Mouse (Mus musculus): ENCODE measurements around the gene Acadvl. TPM values are rescaled to one million over a fixed set of nuclear protein-coding genes. Genes with fewer than 3 reads are reported as not detected.
A peak's percentile ranks its signal among the peaks of the same experiment; 100 is the strongest.

Acadvl gene
- 42.2 and 48.6 TPM in 2 replicates for polyA plus RNA-seq (2016; fragmentation: Nextera tagmentation; extraction: Ambion mirVana)

GRCm38 (mm10) chr11:70014880-70015558 lies at the start of gene Acadvl:
Acadvl (minus strand) TSS chr11:70015411.
- Histone ChIP-seq H3K4me3 (peak within 1 kb of the TSS; percentile 60), H3K36me3 (peaks cover 42% of the 10 kb centered on the region), H3K27me3 (ENCODE audit: low read depth, poor library complexity, severe bottlenecking) (no peaks in the 10 kb centered on the region), H3K4me1 (peaks cover 65% of the 10 kb centered on the region), H3K9me3 (replicated peaks) (no peaks in the 10 kb centered on the region), H3K27ac (replicated peaks) (peak within 1 kb of the TSS; percentile 83)
- peak; percentile 86 for DNase-seq (ENCODE audit: low spot score)
- WGBS: under 1% methylated on average over 35 of the region's 35 CpGs

GRCm38 (mm10) chr11:70063053-70063452 lies 47.8 kb upstream of the Acadvl start:
- Histone ChIP-seq H3K36me3 (no peaks in the 10 kb centered on the region), H3K9me3 (replicated peaks) (peaks cover 6% of the 10 kb centered on the region; the same call in 1 of the 2 replicates), H3K4me1 (peaks cover 6% of the 10 kb centered on the region; the same call in 1 of the 2 replicates), H3K4me3 (no peak overlapping the region), H3K27me3 (ENCODE audit: low read depth, poor library complexity, severe bottlenecking) (no peaks in the 10 kb centered on the region), H3K27ac (replicated peaks) (no peak overlapping the region)
- WGBS: 69% methylated on average over 3 of the region's 3 CpGs
- no peak for DNase-seq (ENCODE audit: low spot score)

GRCm38 (mm10) chr11:70059930-70060329 lies 44.7 kb upstream of the Acadvl start:
- no peak for DNase-seq (ENCODE audit: low spot score)
- no peak overlapping the region for H3K27ac ChIP-seq (replicated peaks)
- H3K27me3 ChIP-seq (ENCODE audit: low read depth, poor library complexity, severe bottlenecking): no peaks in the 10 kb centered on the region
- no peak overlapping the region for H3K4me3 ChIP-seq
- H3K36me3 ChIP-seq: no peaks in the 10 kb centered on the region
- H3K9me3 ChIP-seq (replicated peaks): peaks cover 6% of the 10 kb centered on the region; the same call in 1 of the 2 replicates
- WGBS: 70% methylated on average over 6 of the region's 6 CpGs
- H3K4me1 ChIP-seq: peaks cover 17% of the 10 kb centered on the region

- Histone ChIP-seq H3K27ac (replicated peaks) (no peak overlapping the region), H3K4me3 (no peak overlapping the region), H3K4me1 (peaks cover 17% of the 10 kb centered on the region), H3K27me3 (ENCODE audit: low read depth, poor library complexity, severe bottlenecking) (0 out of 2 replicates have a peak, but pooled peaks cover 4% of the 10 kb centered on the region), H3K36me3 (no peaks in the 10 kb centered on the region), H3K9me3 (replicated peaks) (peaks cover under 1% of the 10 kb centered on the region; the same call in 1 of the 2 replicates)
- DNase-seq (ENCODE audit: low spot score): no peak
- WGBS: 90% methylated on average over 9 of the region's 9 CpGs
Observed at GRCm38 (mm10) chr11:70057805-70058204, 42.6 kb upstream of the Acadvl start.

DNA sequence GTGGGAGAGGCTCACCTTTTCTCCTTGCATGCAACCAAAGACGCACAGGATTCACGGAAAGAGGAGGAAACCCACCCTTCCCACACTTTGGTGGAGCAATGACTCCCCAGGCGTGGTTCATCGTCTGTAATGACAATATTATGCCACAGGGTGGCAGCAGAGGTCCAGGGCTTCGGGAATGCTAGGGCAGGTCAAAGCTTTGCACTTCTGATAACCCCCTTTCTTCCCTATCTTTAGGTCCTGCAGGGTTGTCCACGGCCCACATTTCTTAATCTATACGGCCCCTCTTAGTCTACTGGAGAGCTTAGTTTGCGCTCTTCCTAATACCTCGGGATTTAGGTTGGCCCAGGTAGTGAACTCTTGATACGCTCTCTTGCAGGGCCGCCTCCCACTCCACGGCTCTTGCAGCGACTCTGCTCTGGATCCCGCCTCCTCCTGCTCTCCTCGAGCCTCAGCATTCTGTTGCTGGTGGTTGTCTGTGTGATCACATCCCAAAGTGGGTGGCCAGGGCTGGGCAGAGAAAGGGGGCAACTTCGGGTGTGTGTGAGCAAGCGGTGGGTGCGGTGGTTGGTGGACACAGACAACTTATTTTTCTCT lies 40.5 kb upstream of the Acadvl start:
- WGBS: 25% methylated on average over 18 of the region's 18 CpGs
- H3K4me3 ChIP-seq: peak overlapping the region; percentile 16; the same call in 1 of the 2 replicates
- 0 out of 2 replicates have a peak, but pooled peaks cover 4% of the 10 kb centered on the region for H3K27me3 ChIP-seq (ENCODE audit: low read depth, poor library complexity, severe bottlenecking)
- peak overlapping the region; percentile 29; the same call in 1 of the 2 replicates for H3K27ac ChIP-seq (replicated peaks)
- no peaks in the 10 kb centered on the region for H3K9me3 ChIP-seq (replicated peaks)
- no peaks in the 10 kb centered on the region for H3K36me3 ChIP-seq
- H3K4me1 ChIP-seq: peaks cover 17% of the 10 kb centered on the region
- peak; percentile 77 for DNase-seq (ENCODE audit: low spot score)

- H3K9me3 ChIP-seq (replicated peaks): no peaks in the 10 kb centered on the region
- 0 out of 2 replicates have a peak, but pooled peaks cover 4% of the 10 kb centered on the region for H3K27me3 ChIP-seq (ENCODE audit: low read depth, poor library complexity, severe bottlenecking)
- no peak within 1 kb of the TSS for H3K27ac ChIP-seq (replicated peaks)
- WGBS: 85% methylated on average over 10 of the region's 10 CpGs
- H3K36me3 ChIP-seq: no peaks in the 10 kb centered on the region
- no peak for DNase-seq (ENCODE audit: low spot score)
- peaks cover 17% of the 10 kb centered on the region for H3K4me1 ChIP-seq
- no peak within 1 kb of the TSS for H3K4me3 ChIP-seq
Observed at GRCm38 (mm10) chr11:70053898-70054570, 38.8 kb upstream of the Acadvl start, which contains the start of gene Asgr1. Asgr1 (plus strand) TSS chr11:70054085.

DNA sequence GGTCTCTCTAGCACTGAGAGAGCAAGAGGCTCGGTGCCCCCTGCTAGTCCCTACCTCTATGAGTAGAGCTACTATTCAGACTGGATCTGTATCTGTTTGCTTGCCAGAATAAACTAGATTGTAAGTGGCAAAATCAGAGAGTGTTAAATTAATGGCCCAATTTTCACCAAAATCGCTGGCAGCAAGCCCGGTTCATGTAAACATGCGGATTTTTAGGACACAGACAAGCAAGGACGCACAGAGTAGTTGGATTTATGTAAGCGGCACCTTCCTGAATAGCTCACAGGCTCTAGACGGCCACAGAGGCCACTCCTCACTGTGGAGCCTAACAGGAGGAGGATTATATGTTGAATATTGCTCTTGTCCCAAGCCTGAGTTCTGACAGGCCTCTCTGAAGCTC lies 37.9 kb upstream of the Acadvl start:
- no peak overlapping the region for H3K27ac ChIP-seq (replicated peaks)
- no peak overlapping the region for H3K4me3 ChIP-seq
- no peak for DNase-seq (ENCODE audit: low spot score)
- H3K4me1 ChIP-seq: peaks cover 17% of the 10 kb centered on the region
- WGBS: 83% methylated on average over 7 of the region's 7 CpGs
- H3K27me3 ChIP-seq (ENCODE audit: low read depth, poor library complexity, severe bottlenecking): 0 out of 2 replicates have a peak, but pooled peaks cover 4% of the 10 kb centered on the region
- H3K9me3 ChIP-seq (replicated peaks): no peaks in the 10 kb centered on the region
- H3K36me3 ChIP-seq: no peaks in the 10 kb centered on the region

GRCm38 (mm10) chr11:70049816-70050215 lies 34.6 kb upstream of the Acadvl start:
- Histone ChIP-seq H3K4me1 (peaks cover 9% of the 10 kb centered on the region), H3K9me3 (replicated peaks) (no peaks in the 10 kb centered on the region), H3K27ac (replicated peaks) (no peak overlapping the region), H3K36me3 (peaks cover 9% of the 10 kb centered on the region), H3K27me3 (ENCODE audit: low read depth, poor library complexity, severe bottlenecking) (0 out of 2 replicates have a peak, but pooled peaks cover 4% of the 10 kb centered on the region), H3K4me3 (no peak overlapping the region)
- 62% methylated on average over 10 of the region's 10 CpGs for WGBS
- DNase-seq (ENCODE audit: low spot score): no peak

GRCm38 (mm10) chr11:70049366-70049765 lies 34.2 kb upstream of the Acadvl start:
- WGBS: 78% methylated on average over 6 of the region's 6 CpGs
- peaks cover 13% of the 10 kb centered on the region for H3K36me3 ChIP-seq
- no peaks in the 10 kb centered on the region for H3K9me3 ChIP-seq (replicated peaks)
- DNase-seq (ENCODE audit: low spot score): no peak
- H3K4me1 ChIP-seq: peaks cover 14% of the 10 kb centered on the region
- H3K27ac ChIP-seq (replicated peaks): no peak overlapping the region
- 0 out of 2 replicates have a peak, but pooled peaks cover 2% of the 10 kb centered on the region for H3K27me3 ChIP-seq (ENCODE audit: low read depth, poor library complexity, severe bottlenecking)
- H3K4me3 ChIP-seq: no peak overlapping the region

- peak overlapping the region; percentile 43 for H3K27ac ChIP-seq (replicated peaks)
- H3K27me3 ChIP-seq (ENCODE audit: low read depth, poor library complexity, severe bottlenecking): no peaks in the 10 kb centered on the region
- no peak for DNase-seq (ENCODE audit: low spot score)
- H3K9me3 ChIP-seq (replicated peaks): no peaks in the 10 kb centered on the region
- H3K36me3 ChIP-seq: peaks cover 52% of the 10 kb centered on the region
- WGBS: 31% methylated on average over 9 of the region's 9 CpGs
- peaks cover 28% of the 10 kb centered on the region for H3K4me1 ChIP-seq
- no peak overlapping the region for H3K4me3 ChIP-seq
Observed at GRCm38 (mm10) chr11:70045435-70045834, 30.2 kb upstream of the Acadvl start.

DNA sequence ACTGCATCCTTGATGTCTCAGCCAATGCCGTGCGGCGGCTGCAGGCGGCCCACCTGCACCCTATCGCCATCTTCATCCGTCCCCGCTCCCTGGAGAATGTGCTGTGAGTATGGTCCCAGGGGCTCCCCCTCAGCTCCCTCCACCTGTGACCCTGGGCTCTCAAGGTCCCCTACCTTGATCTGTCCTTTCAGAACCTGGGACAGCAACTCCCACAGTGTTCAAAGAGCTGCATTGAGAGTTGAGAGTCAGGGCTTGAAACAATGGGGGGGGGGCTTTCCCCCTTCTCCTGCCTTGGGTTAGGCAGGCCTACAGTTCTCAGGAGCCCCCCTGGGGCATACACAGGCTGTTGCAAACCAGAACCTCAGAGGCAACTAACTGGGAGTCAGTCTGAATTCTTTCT lies 28.5 kb upstream of the Acadvl start:
- peaks cover 70% of the 10 kb centered on the region for H3K36me3 ChIP-seq
- no peaks in the 10 kb centered on the region for H3K27me3 ChIP-seq (ENCODE audit: low read depth, poor library complexity, severe bottlenecking)
- 90% methylated on average over 7 of the region's 7 CpGs for WGBS
- H3K4me1 ChIP-seq: peaks cover 28% of the 10 kb centered on the region
- peak overlapping the region; percentile 61 for H3K27ac ChIP-seq (replicated peaks)
- no peak for DNase-seq (ENCODE audit: low spot score)
- H3K4me3 ChIP-seq: no peak overlapping the region
- H3K9me3 ChIP-seq (replicated peaks): no peaks in the 10 kb centered on the region

GRCm38 (mm10) chr11:70042309-70043085 lies 27.3 kb upstream of the Acadvl start:
- Histone ChIP-seq H3K27ac (replicated peaks) (0 out of 2 replicates have a peak overlapping the region, but pooled peaks have one; percentile 61), H3K4me1 (peaks cover 28% of the 10 kb centered on the region), H3K4me3 (no peak overlapping the region), H3K9me3 (replicated peaks) (no peaks in the 10 kb centered on the region), H3K27me3 (ENCODE audit: low read depth, poor library complexity, severe bottlenecking) (no peaks in the 10 kb centered on the region), H3K36me3 (peaks cover 82% of the 10 kb centered on the region)
- DNase-seq (ENCODE audit: low spot score): no peak
- 90% methylated on average over 23 of the region's 23 CpGs for WGBS
